9 mouse cellular contexts compared by ENCODE assay signal in the genomic region with DNA sequence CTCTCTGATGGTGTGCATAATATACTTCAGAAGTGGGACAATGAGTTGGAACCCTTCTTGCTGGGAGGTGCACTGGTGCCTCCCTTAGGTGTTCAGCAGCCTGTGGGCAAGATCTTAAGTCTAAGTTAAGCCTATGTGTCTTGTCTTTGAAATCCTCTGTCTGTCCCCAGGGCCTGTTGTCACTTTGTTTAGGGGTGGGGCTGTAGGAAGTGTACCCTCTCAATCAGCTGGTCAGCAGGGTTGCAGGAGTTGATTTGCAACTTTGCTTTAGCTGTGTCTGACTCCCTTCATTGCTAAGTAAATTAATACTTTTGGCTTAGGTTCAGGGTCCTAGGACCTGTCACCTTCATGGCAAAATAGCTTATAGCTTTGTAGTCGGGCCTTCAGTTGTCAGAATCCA. TPM values are rescaled to one million over a fixed set of nuclear protein-coding genes. Genes with fewer than 3 reads are reported as not detected.
DNase-seq lines count a peak whose midpoint lies in the region; ATAC-seq and TF ChIP-seq lines count a peak whose summit lies in the region.
"Had no signal": no experiment of that assay in that cellular context is flagged by ENCODE, and none has a peak within 500 bp of the region (broad histone marks: within the 10 kb centered on the region; RNA-seq: fewer than 3 reads in every experiment).

No protein-coding gene starts in this region.

- 75% methylated on average over 1 of the region's 1 CpGs for WGBS in heart, embryonic 15.5 days
- 50% methylated on average over 1 of the region's 1 CpGs for WGBS in embryonic facial prominence, embryonic 12.5 days
- WGBS in intestine, postnatal 0 days = 26% methylated on average over 1 of the region's 1 CpGs
- 66% methylated on average over 1 of the region's 1 CpGs for WGBS in midbrain, embryonic 15.5 days

- peaks cover 25% of the 10 kb centered on the region for H3K4me1 ChIP-seq in heart, embryonic 15.5 days (replicated peaks)
- peaks cover 28% of the 10 kb centered on the region for H3K4me1 ChIP-seq in embryonic facial prominence, embryonic 12.5 days
- peaks cover 5% of the 10 kb centered on the region; the same call in 1 of the 2 replicates for H3K4me1 ChIP-seq in intestine, postnatal 0 days (replicated peaks; ENCODE audit: control insufficient read depth, insufficient read depth, low read length)
- peaks cover 26% of the 10 kb centered on the region for H3K4me1 ChIP-seq in midbrain, embryonic 15.5 days

- H3K9me3 ChIP-seq in heart, embryonic 15.5 days (replicated peaks) = no peaks in the 10 kb centered on the region
- H3K9me3 ChIP-seq in embryonic facial prominence, embryonic 12.5 days = no peaks in the 10 kb centered on the region
- no peaks in the 10 kb centered on the region for H3K9me3 ChIP-seq in intestine, postnatal 0 days (ENCODE audit: control insufficient read depth)
- H3K9me3 ChIP-seq in midbrain, embryonic 15.5 days = no peaks in the 10 kb centered on the region

- H3K4me2 ChIP-seq in heart, embryonic 15.5 days = peak overlapping the region; percentile 73
- H3K4me2 ChIP-seq in embryonic facial prominence, embryonic 12.5 days (replicated peaks) = peak overlapping the region; percentile 78
- H3K4me2 ChIP-seq in intestine, postnatal 0 days (replicated peaks; ENCODE audit: low read depth) = peak overlapping the region; percentile 84
- H3K4me2 ChIP-seq in midbrain, embryonic 15.5 days = peak overlapping the region; percentile 84

- no peak for ATAC-seq in heart, embryonic 15.5 days (replicated peaks; ENCODE audit: insufficient number of reproducible peaks, insufficient read depth, low FRiP score, low read depth)
- no peak for ATAC-seq in embryonic facial prominence, embryonic 12.5 days (ENCODE audit: insufficient number of reproducible peaks, insufficient read depth, low FRiP score, low TSS enrichment)
- no peak for ATAC-seq in intestine, postnatal 0 days
- no peak for ATAC-seq in midbrain, embryonic 15.5 days (replicated peaks)

- 0 out of 2 replicates have a peak overlapping the region, but pooled peaks have one; percentile 83 for H3K4me3 ChIP-seq in heart, embryonic 15.5 days
- peak overlapping the region; percentile 83 for H3K4me3 ChIP-seq in embryonic facial prominence, embryonic 12.5 days
- H3K4me3 ChIP-seq in intestine, postnatal 0 days (ENCODE audit: low read depth, low read length) = peak overlapping the region; percentile 97
- peak overlapping the region; percentile 83 for H3K4me3 ChIP-seq in midbrain, embryonic 15.5 days

- no peak for TF ChIP-seq CTCF in intestine, postnatal 0 days (IDR thresholded peaks at IDR 0.05; ENCODE audit: low read depth)

- H3K36me3 ChIP-seq in heart, embryonic 15.5 days = no peaks in the 10 kb centered on the region
- no peaks in the 10 kb centered on the region for H3K36me3 ChIP-seq in embryonic facial prominence, embryonic 12.5 days
- H3K36me3 ChIP-seq in intestine, postnatal 0 days (ENCODE audit: control insufficient read depth, insufficient read depth) = no peaks in the 10 kb centered on the region
- no peaks in the 10 kb centered on the region for H3K36me3 ChIP-seq in midbrain, embryonic 15.5 days (replicated peaks)

- H3K27ac ChIP-seq in heart, embryonic 15.5 days = no peak overlapping the region
- H3K27ac ChIP-seq in embryonic facial prominence, embryonic 12.5 days = no peak overlapping the region
- H3K27ac ChIP-seq in intestine, postnatal 0 days (ENCODE audit: low read depth, low read length) = peak overlapping the region; percentile 88
- no peak overlapping the region for H3K27ac ChIP-seq in midbrain, embryonic 15.5 days

- no peak overlapping the region for H3K9ac ChIP-seq in heart, embryonic 15.5 days
- H3K9ac ChIP-seq in embryonic facial prominence, embryonic 12.5 days = no peak overlapping the region
- H3K9ac ChIP-seq in intestine, postnatal 0 days (ENCODE audit: low read depth, low read length) = 0 out of 2 replicates have a peak overlapping the region, but pooled peaks have one; percentile 97
- no peak overlapping the region for H3K9ac ChIP-seq in midbrain, embryonic 15.5 days

- DNase-seq in heart, adult 8-10 months (ENCODE audit: low spot score) = no peak
- DNase-seq in adrenal gland, adult 8-10 months = no peak
- DNase-seq in cerebellum, adult 11 months = no peak
- DNase-seq in natural killer cell, adult 2 months (ENCODE audit: low spot score in 2 of 2) = no peak
- DNase-seq: right cerebral cortex, postnatal 4 days had no signal

- no peaks in the 10 kb centered on the region for H3K27me3 ChIP-seq in heart, embryonic 15.5 days
- H3K27me3 ChIP-seq in embryonic facial prominence, embryonic 12.5 days = no peaks in the 10 kb centered on the region
- no peaks in the 10 kb centered on the region for H3K27me3 ChIP-seq in intestine, postnatal 0 days (replicated peaks; ENCODE audit: control insufficient read depth, insufficient read depth, low read length)
- no peaks in the 10 kb centered on the region for H3K27me3 ChIP-seq in midbrain, embryonic 15.5 days (replicated peaks)

RNA-seq across cellular contexts. Expression of gene Lpin2, which starts 3.0 kb away (rescaled TPM):
- polyA plus RNA-seq in heart, embryonic 15.5 days (2015; fragmentation: Nextera tagmentation; extraction: Ambion mirVana) = 12.3 and 15.8 TPM in 2 replicates
- total RNA-seq in heart, adult 8-10 months (2022) = 10 to 100 TPM in 1 of 4 experiments, 1 to 10 TPM in 3; 7.4 to 11.1 (median 10.0) TPM
- polyA plus RNA-seq in embryonic facial prominence, embryonic 12.5 days (2016; fragmentation: Nextera tagmentation; extraction: Ambion mirVana) = 59.2 and 59.4 TPM in 2 replicates
- 22.2 and 24.8 TPM in 2 replicates for polyA plus RNA-seq in intestine, postnatal 0 days (2015; fragmentation: Nextera tagmentation; extraction: Ambion mirVana)
- 44.2 and 47.6 TPM in 2 replicates for polyA plus RNA-seq in midbrain, embryonic 15.5 days (2015; fragmentation: Nextera tagmentation; extraction: Ambion mirVana)
- total RNA-seq in adrenal gland, adult 8-10 months (2022) = 10 to 100 TPM; 43.3 to 68.5 (median 55.2) TPM
